Mouse (Mus musculus): ENCODE data around the gene Srp54b. TPM values are rescaled to one million over a fixed set of nuclear protein-coding genes. Genes with fewer than 3 reads are reported as not detected.
"Not testable (repeated sequence)": the region's sequence is repeated elsewhere in the genome, so short reads cannot be mapped to it uniquely, and the experiment has no call there.

Srp54b gene
- polyA plus RNA-seq, 1 experiment from 2014 or later: 65.0 TPM

DNA sequence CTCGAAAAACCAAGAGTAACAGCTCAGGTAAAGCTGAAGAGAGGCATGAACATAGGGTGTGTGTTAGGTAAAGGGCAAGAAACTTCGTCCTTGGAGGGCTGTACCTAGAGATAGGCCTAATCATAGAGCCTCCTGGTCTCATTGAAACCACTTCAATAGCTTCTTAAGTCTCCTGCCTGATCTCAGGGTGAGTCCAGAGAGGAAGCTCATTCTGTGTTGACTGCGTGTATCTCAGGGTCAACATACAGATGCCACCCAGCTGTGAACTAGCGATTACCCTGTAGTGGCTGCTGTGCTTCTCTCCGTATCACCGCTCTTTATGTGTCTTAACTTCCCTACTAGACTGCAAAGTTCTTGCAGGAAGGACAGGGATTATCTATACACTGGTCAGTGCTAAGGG lies 58.0 kb downstream of the Srp54b start:
- not testable (repeated sequence) for H3K27me3 ChIP-seq; H3K9ac ChIP-seq; H3K4me1 ChIP-seq (replicated peaks); H3K27ac ChIP-seq (replicated peaks); ATAC-seq (ENCODE audit: low read depth); H3K9me3 ChIP-seq; H3K36me3 ChIP-seq; H3K4me2 ChIP-seq; H3K4me3 ChIP-seq
- WGBS: no CpG with 5 or more reads among the region's 6 CpGs

DNA sequence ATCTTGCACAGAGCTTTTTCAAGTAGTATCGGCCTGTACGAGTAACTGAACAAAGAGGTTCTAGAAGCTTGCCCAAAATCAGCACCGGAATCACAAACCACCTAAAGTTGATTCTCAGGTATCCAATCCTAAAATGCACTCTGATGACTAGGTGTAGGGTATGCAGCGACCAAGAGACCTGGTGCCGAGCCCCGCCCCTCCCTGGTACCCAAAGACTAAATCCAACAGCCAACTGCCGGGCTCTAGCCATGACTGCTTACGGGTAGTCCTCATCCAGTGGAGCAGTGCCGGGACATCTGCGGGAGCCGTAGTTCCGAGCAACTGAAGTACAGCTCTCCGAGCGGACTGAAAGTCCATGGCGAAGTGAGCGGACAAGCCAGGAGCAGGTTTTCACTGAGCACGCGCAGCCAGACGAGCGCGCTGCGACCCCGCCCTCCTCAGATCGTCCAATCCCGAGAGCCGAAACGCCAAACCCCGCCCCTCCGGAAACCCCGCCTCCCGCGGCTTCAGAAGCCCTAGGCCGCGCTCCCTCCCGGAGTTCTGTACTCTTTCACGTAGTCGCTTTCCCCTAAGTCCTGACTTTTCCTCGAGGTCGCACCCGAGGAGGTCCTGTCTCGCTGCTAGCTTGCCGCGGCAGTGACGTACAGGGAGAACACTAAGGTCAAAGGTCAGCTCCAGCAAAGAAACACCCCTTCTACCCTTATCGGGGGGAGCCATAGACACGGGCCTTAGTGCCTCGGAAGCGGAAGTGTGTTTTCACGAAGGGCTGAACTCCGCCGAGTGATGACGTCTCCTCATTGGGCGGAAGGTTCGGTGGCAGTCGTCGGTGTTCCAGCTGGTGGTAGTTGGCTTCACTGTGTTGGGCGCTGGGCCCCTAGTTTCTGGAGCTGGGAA lies 75.0 kb downstream of the Srp54b start, which contains the start of gene Srp54c:
TSS of gene Srp54c (plus strand) at position 543 of the 894 bp plus-strand sequence.
- not testable (repeated sequence) for H3K27me3 ChIP-seq; H3K9me3 ChIP-seq; H3K36me3 ChIP-seq; H3K27ac ChIP-seq (replicated peaks); H3K4me1 ChIP-seq (replicated peaks)
- peak within 1 kb of the TSS; percentile 34; the same call in 1 of the 2 replicates for H3K4me2 ChIP-seq
- H3K4me3 ChIP-seq: peak within 1 kb of the TSS; percentile 38
- peak; percentile 99 for ATAC-seq (ENCODE audit: low read depth)
- WGBS: no CpG with 5 or more reads among the region's 57 CpGs
- H3K9ac ChIP-seq: 0 out of 2 replicates have a peak within 1 kb of the TSS, but pooled peaks have one; percentile 54

DNA sequence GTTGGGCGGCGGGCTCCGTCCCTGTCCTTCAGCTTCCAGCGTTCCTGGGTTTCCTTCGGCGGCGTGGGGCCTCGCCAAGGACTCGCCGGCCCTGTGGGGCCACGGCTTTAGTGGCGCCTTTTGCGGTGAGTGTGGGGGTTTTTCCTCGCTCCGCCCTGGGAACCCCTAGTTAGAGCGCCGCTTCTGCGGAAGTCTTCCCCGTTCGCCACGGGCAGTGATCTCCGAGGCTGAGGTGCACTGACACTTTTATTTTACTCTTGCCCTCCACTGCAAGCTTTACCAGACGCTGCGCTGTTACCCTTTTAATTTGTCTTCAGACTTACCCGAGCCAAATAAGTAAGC lies 75.6 kb downstream of the Srp54b start:
- H3K27ac ChIP-seq (replicated peaks); H3K36me3 ChIP-seq; H3K9me3 ChIP-seq; H3K4me1 ChIP-seq (replicated peaks); H3K27me3 ChIP-seq: not testable (repeated sequence)
- WGBS: under 1% methylated on average over 13 of the region's 25 CpGs
- H3K4me2 ChIP-seq: peak overlapping the region; percentile 34; the same call in 1 of the 2 replicates
- 0 out of 2 replicates have a peak overlapping the region, but pooled peaks have one; percentile 54 for H3K9ac ChIP-seq
- H3K4me3 ChIP-seq: peak overlapping the region; percentile 38
- ATAC-seq (ENCODE audit: low read depth): peak; percentile 46; the same call in 1 of the 2 replicates

Other genes with a start within 250 kb of the Srp54b start
- gene Gm20403, start 168.6 kb upstream of the Srp54b start, polyA plus RNA-seq (2015; fragmentation: Nextera tagmentation; extraction: Ambion mirVana): not detected in 2 replicates
- 11.5 and 13.2 TPM in 2 replicates for gene Baz1a, start 140.8 kb upstream of the Srp54b start, polyA plus RNA-seq (2015; fragmentation: Nextera tagmentation; extraction: Ambion mirVana)
- gene 2700097O09Rik, start 75.0 kb upstream of the Srp54b start, polyA plus RNA-seq (2015; fragmentation: Nextera tagmentation; extraction: Ambion mirVana): 31.7 and 33.9 TPM in 2 replicates
- 193 and 210 TPM in 2 replicates for gene Srp54a, start 74.8 kb upstream of the Srp54b start, polyA plus RNA-seq (2015; fragmentation: Nextera tagmentation; extraction: Ambion mirVana)
- 48.1 and 49.9 TPM in 2 replicates for gene Fam177a, start 30.6 kb upstream of the Srp54b start, polyA plus RNA-seq (2015; fragmentation: Nextera tagmentation; extraction: Ambion mirVana)
- not detected in 2 replicates for gene 1700047I17Rik2, start 44.5 kb downstream of the Srp54b start, polyA plus RNA-seq (2015; fragmentation: Nextera tagmentation; extraction: Ambion mirVana)
- gene Srp54c, start 75.1 kb downstream of the Srp54b start, polyA plus RNA-seq (2015; fragmentation: Nextera tagmentation; extraction: Ambion mirVana): 83.2 and 88.1 TPM in 2 replicates
- 9.7 and 11.8 TPM in 2 replicates for gene 1110008L16Rik, start 144.5 kb downstream of the Srp54b start, polyA plus RNA-seq (2015; fragmentation: Nextera tagmentation; extraction: Ambion mirVana)
- gene Ppp2r3c, start 147.9 kb downstream of the Srp54b start, polyA plus RNA-seq (2015; fragmentation: Nextera tagmentation; extraction: Ambion mirVana): 25.6 and 27.2 TPM in 2 replicates
- gene Psma6, start 229.1 kb downstream of the Srp54b start, polyA plus RNA-seq (2015; fragmentation: Nextera tagmentation; extraction: Ambion mirVana): 446 and 454 TPM in 2 replicates